Mouse (Mus musculus) common myeloid progenitor, adult 5-6 weeks (primary cell): ENCODE data around the gene Hist1h4b. TPM values are rescaled to one million over a fixed set of nuclear protein-coding genes. Genes with fewer than 3 reads are reported as not detected.
"Not testable (repeated sequence)": the region's sequence is repeated elsewhere in the genome, so short reads cannot be mapped to it uniquely, and the experiment has no call there.

Source experiments
- ATAC-seq: replicated peaks from 2 replicates; pipeline ENCODE4 v1.8.0; 2016; ENCODE audit warnings: low read depth, mild to moderate bottlenecking, moderate TSS enrichment, inconsistent platforms; ENCODE audit not compliant: poor library complexity, severe bottlenecking
- total RNA-seq: library from RNA; stranded (forward); fragments of 200-1000, 187-1606 nt; gene quantifications from 2 replicates; pipeline ENCODE4 v1.2.3, GENCODE M21; 2017

Hist1h4b gene
- total RNA-seq, 1 experiment from 2014 or later, result 902 TPM

GRCm38 (mm10) chr13:23752742-23753172, 4.1 kb upstream of the Hist1h4b start:
- no peak for ATAC-seq

- ATAC-seq, result no peak
Observed at GRCm38 (mm10) chr13:23753314-23754078, 3.3 kb upstream of the Hist1h4b start.

- ATAC-seq, result no peak
Observed at GRCm38 (mm10) chr13:23755000-23755399, 1.8 kb upstream of the Hist1h4b start.

- ATAC-seq, result peak; percentile 7; the same call in 1 of the 2 replicates
Observed at GRCm38 (mm10) chr13:23757211-23757773, 479 bp downstream of the Hist1h4b start.

GRCm38 (mm10) chr13:23757921-23758320, 1.1 kb downstream of the Hist1h4b start:
- ATAC-seq, result no peak

- no peak for ATAC-seq
Observed at GRCm38 (mm10) chr13:23759251-23759771, 2.5 kb downstream of the Hist1h4b start.

- ATAC-seq, result no peak
Observed at GRCm38 (mm10) chr13:23759916-23760239, 3.1 kb downstream of the Hist1h4b start.

GRCm38 (mm10) chr13:23760240-23760971, 3.6 kb downstream of the Hist1h4b start:
- no peak for ATAC-seq

- peak; percentile 31 for ATAC-seq
Observed at GRCm38 (mm10) chr13:23760972-23761864, 4.4 kb downstream of the Hist1h4b start, which contains the start of gene Hist1h4a. TSS of gene Hist1h4a (minus strand) at chr13:23761230.

- peak; percentile 39 for ATAC-seq
Observed at GRCm38 (mm10) chr13:23761871-23762821, 5.3 kb downstream of the Hist1h4b start, which contains the start of gene Hist1h3a. TSS of gene Hist1h3a (minus strand) at chr13:23762386.

- ATAC-seq, result no peak
Observed at GRCm38 (mm10) chr13:23763242-23763585, 6.4 kb downstream of the Hist1h4b start.

GRCm38 (mm10) chr13:23763586-23764323, 6.9 kb downstream of the Hist1h4b start, which contains the start of gene Hist1h1a:
TSS of gene Hist1h1a (plus strand) at chr13:23763666.
- peak; percentile 45 for ATAC-seq

GRCm38 (mm10) chr13:23764324-23765171, 7.7 kb downstream of the Hist1h4b start:
- ATAC-seq, result no peak

- ATAC-seq, result no peak
Observed at GRCm38 (mm10) chr13:23765172-23765513, 8.3 kb downstream of the Hist1h4b start.

GRCm38 (mm10) chr13:23766772-23767171, 10.0 kb downstream of the Hist1h4b start:
- ATAC-seq, result no peak

- ATAC-seq, result peak; percentile 52
Observed at GRCm38 (mm10) chr13:23768834-23769397, 12.1 kb downstream of the Hist1h4b start.

- ATAC-seq, result not testable (repeated sequence)
Observed at GRCm38 (mm10) chr13:23769613-23770012, 12.8 kb downstream of the Hist1h4b start, which contains the start of gene Trim38. TSS of gene Trim38 (plus strand) at chr13:23769913.
